Mouse (Mus musculus) heart, adult 2 months (tissue): Measurements from ENCODE around the gene Acad11.

Experiments used
- CTCF ChIP-seq: fragments of 200-600 bp; IDR thresholded peaks from 2 replicates; pipeline ENCODE4 v1.8.1; 2022; ENCODE audit warnings: antibody characterized with exemption, mild to moderate bottlenecking, moderate library complexity
- EP300 ChIP-seq: fragments of 200-500 bp; IDR thresholded peaks from 2 replicates; pipeline ENCODE4 v1.6.1; 2011; ENCODE audit warnings: low read depth, low read length, control low read depth; ENCODE audit not compliant: insufficient read depth
- POLR2A ChIP-seq: fragments of 200-500 bp; IDR thresholded peaks from 2 replicates; pipeline ENCODE4 v1.6.1; 2011; ENCODE audit warnings: mild to moderate bottlenecking, low read depth, low read length, control low read depth; ENCODE audit not compliant: insufficient read depth

DNA sequence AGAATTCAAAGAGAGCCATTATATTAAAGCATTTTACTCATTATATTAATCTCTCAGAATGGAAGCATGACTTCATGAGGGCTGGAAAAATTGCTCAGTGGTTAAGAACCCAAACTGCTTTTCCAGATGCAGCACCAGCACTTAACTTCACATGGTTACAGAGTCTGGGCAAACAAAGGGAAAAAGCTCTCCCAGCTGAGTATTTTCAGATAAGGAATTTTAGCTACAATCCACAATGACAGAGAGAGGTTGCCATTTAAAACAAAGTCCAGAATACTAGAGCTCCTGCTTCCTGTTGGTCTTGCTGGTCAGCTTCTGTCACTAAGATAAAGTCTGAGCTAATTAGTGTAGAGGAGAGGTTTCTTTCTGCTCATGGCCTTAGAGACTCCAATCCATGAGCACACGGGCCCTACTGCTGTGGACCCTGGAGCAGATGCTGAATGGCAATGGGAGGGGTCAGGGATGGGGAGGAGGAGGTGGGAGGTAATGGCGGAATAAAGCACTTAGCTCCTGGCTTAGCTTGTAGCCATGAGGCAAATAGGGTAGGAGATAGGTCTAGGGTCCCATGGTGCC, 45.5 kb downstream of the Acad11 start:
- TF ChIP-seq CTCF, result no peak
- 0 out of 2 replicates have a peak, but pooled peaks have one; percentile 16 for TF ChIP-seq EP300
- no peak for TF ChIP-seq POLR2A
